Mouse (Mus musculus) megakaryocyte, embryonic 14.5 days (primary cell): ENCODE data around the gene Lrrc41.

Source experiments
- FLI1 ChIP-seq: IDR thresholded peaks from 2 replicates; pipeline ENCODE4 v1.6.1; 2012; ENCODE audit warnings: low read length, inconsistent platforms, mixed read lengths
- GATA1 ChIP-seq: IDR thresholded peaks from 3 replicates; pipeline ENCODE4 v1.6.1; 2012; ENCODE audit warnings: mixed read lengths, low read length, inconsistent platforms, borderline replicate concordance

DNA sequence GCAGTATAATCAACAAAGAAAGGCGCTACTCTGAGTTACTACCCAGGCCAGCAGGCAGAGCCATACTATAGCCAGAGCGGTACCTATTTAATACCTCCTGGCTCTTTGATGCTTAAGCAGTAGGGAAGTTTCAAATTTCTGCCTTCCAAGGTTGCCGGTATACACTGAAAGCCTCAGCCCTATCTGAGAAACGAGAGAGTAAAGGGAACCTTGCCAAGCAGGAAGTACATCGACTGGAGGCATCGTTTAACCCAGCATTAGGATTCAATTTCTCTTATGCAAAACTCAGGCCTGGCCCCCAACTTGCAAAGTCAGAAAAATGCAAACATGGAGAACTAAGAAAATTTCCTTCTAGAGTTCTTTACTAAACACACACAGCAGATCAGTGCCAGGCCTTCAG, 5.0 kb upstream of the Lrrc41 start:
- no peak for TF ChIP-seq GATA1
- no peak for TF ChIP-seq FLI1
